Mouse (Mus musculus) embryonic facial prominence, embryonic 13.5 days (tissue): ENCODE data around the gene Rbl2. TPM values are rescaled to one million over a fixed set of nuclear protein-coding genes. Genes with fewer than 3 reads are reported as not detected.

Source experiments
- ATAC-seq: fragments of 200-750 bp; cut with Nextera tagmentation; 2 replicates; pipeline ENCODE4 v1.8.0; 2017; ENCODE audit warnings: low read depth; ENCODE audit not compliant: insufficient number of reproducible peaks, insufficient read depth, low FRiP score, low TSS enrichment
- H3K27ac ChIP-seq: fragments of 300-500 bp; sonication (generic); 2 replicates; pipeline ENCODE4 v1.5.1; 2015; ENCODE audit warnings: moderate library complexity, mild to moderate bottlenecking, inconsistent platforms
- H3K27me3 ChIP-seq: fragments of 300-500 bp; sonication (generic); 2 replicates; pipeline ENCODE4 v1.6.1; 2015; ENCODE audit warnings: mild to moderate bottlenecking, inconsistent platforms
- H3K36me3 ChIP-seq: fragments of 300-500 bp; sonication (generic); 2 replicates; pipeline ENCODE4 v1.6.1; 2015; ENCODE audit warnings: mild to moderate bottlenecking, inconsistent platforms
- H3K4me1 ChIP-seq: fragments of 300-500 bp; sonication (generic); 2 replicates; pipeline ENCODE4 v1.6.1; 2015; ENCODE audit warnings: inconsistent platforms
- H3K4me2 ChIP-seq: fragments of 300-500 bp; sonication (generic); 2 replicates; pipeline ENCODE4 v1.6.1; 2015; ENCODE audit warnings: moderate library complexity, mild to moderate bottlenecking, inconsistent platforms
- H3K4me3 ChIP-seq: fragments of 300-500 bp; sonication (generic); 2 replicates; pipeline ENCODE4 v1.5.1; 2015; ENCODE audit warnings: mild to moderate bottlenecking, inconsistent platforms
- H3K9ac ChIP-seq: fragments of 300-500 bp; sonication (generic); 2 replicates; pipeline ENCODE4 v1.6.1; 2015; ENCODE audit warnings: mild to moderate bottlenecking, inconsistent platforms
- H3K9me3 ChIP-seq: fragments of 300-500 bp; sonication (generic); 2 replicates; pipeline ENCODE4 v1.6.1; 2016; ENCODE audit warnings: inconsistent platforms
- WGBS: fragments of 180-500 bp; shearing (Covaris S2); methylation state at CpG from one replicate; pipeline ENCODE4 v1.1.7; 2015; ENCODE audit warnings: mixed read lengths; 5-methylcytosine and 5-hydroxymethylcytosine counted together
- polyA plus RNA-seq: library from polyadenylated mRNA; unstranded; fragments of >200 nt; fragmentation: Nextera tagmentation; extraction: Ambion mirVana; gene quantifications from 2 replicates; pipeline ENCODE4 v1.2.1, GENCODE M21; 2015

The Rbl2 gene
- polyA plus RNA-seq, 1 experiment from 2014 or later, result 16.5 TPM

GRCm38 (mm10) chr8:91135308-91136181 is 65.7 kb downstream of the Rbl2 start:
- Histone ChIP-seq H3K9ac (no peak overlapping the region), H3K27me3 (no peaks in the 10 kb centered on the region), H3K4me3 (no peak overlapping the region), H3K4me2 (no peak overlapping the region), H3K9me3 (no peaks in the 10 kb centered on the region), H3K4me1 (peaks cover 11% of the 10 kb centered on the region), H3K36me3 (peaks cover 5% of the 10 kb centered on the region; the same call in 1 of the 2 replicates), H3K27ac (no peak overlapping the region)
- WGBS, result 75% methylated on average over 14 of the region's 14 CpGs
- ATAC-seq, result no peak

GRCm38 (mm10) chr8:91140828-91141227 is 71.0 kb downstream of the Rbl2 start:
- Histone ChIP-seq H3K36me3 (no peaks in the 10 kb centered on the region), H3K4me2 (no peak overlapping the region), H3K9me3 (no peaks in the 10 kb centered on the region), H3K4me3 (no peak overlapping the region), H3K27me3 (no peaks in the 10 kb centered on the region), H3K4me1 (no peaks in the 10 kb centered on the region), H3K27ac (no peak overlapping the region), H3K9ac (no peak overlapping the region)
- ATAC-seq, result no peak
- WGBS, result 79% methylated on average over 4 of the region's 4 CpGs

GRCm38 (mm10) chr8:91147715-91148114 is 77.9 kb downstream of the Rbl2 start:
- no peaks in the 10 kb centered on the region for H3K4me1 ChIP-seq
- WGBS, result 11% methylated on average over 6 of the region's 6 CpGs
- no peak overlapping the region for H3K4me2 ChIP-seq
- H3K27me3 ChIP-seq, result no peaks in the 10 kb centered on the region
- H3K27ac ChIP-seq, result no peak overlapping the region
- H3K36me3 ChIP-seq, result no peaks in the 10 kb centered on the region
- no peak overlapping the region for H3K4me3 ChIP-seq
- no peaks in the 10 kb centered on the region for H3K9me3 ChIP-seq
- H3K9ac ChIP-seq, result no peak overlapping the region
- no peak for ATAC-seq

GRCm38 (mm10) chr8:91148643-91149178 is 78.9 kb downstream of the Rbl2 start:
- Histone ChIP-seq H3K4me1 (no peaks in the 10 kb centered on the region), H3K4me3 (no peak overlapping the region), H3K9me3 (no peaks in the 10 kb centered on the region), H3K36me3 (no peaks in the 10 kb centered on the region), H3K9ac (no peak overlapping the region), H3K27ac (no peak overlapping the region), H3K27me3 (no peaks in the 10 kb centered on the region), H3K4me2 (no peak overlapping the region)
- no peak for ATAC-seq
- 79% methylated on average over 15 of the region's 15 CpGs for WGBS

- no peak overlapping the region for H3K4me2 ChIP-seq
- H3K4me3 ChIP-seq, result no peak overlapping the region
- H3K9me3 ChIP-seq, result no peaks in the 10 kb centered on the region
- 69% methylated on average over 3 of the region's 3 CpGs for WGBS
- no peak for ATAC-seq
- H3K4me1 ChIP-seq, result no peaks in the 10 kb centered on the region
- H3K36me3 ChIP-seq, result no peaks in the 10 kb centered on the region
- H3K27me3 ChIP-seq, result no peaks in the 10 kb centered on the region
- no peak overlapping the region for H3K9ac ChIP-seq
- H3K27ac ChIP-seq, result no peak overlapping the region
Observed at GRCm38 (mm10) chr8:91149298-91149697, 79.4 kb downstream of the Rbl2 start.

- Histone ChIP-seq H3K36me3 (no peaks in the 10 kb centered on the region), H3K9ac (no peak overlapping the region), H3K27me3 (no peaks in the 10 kb centered on the region), H3K4me2 (no peak overlapping the region), H3K27ac (no peak overlapping the region), H3K9me3 (0 out of 2 replicates have a peak, but pooled peaks cover 3% of the 10 kb centered on the region), H3K4me1 (no peaks in the 10 kb centered on the region), H3K4me3 (no peak overlapping the region)
- WGBS, result 87% methylated on average over 7 of the region's 7 CpGs
- ATAC-seq, result no peak
Observed at GRCm38 (mm10) chr8:91151531-91151930, 81.7 kb downstream of the Rbl2 start.

GRCm38 (mm10) chr8:91153831-91154230 is 84.0 kb downstream of the Rbl2 start:
- no peak overlapping the region for H3K27ac ChIP-seq
- 84% methylated on average over 3 of the region's 3 CpGs for WGBS
- H3K9ac ChIP-seq, result no peak overlapping the region
- ATAC-seq, result no peak
- H3K27me3 ChIP-seq, result no peaks in the 10 kb centered on the region
- H3K4me1 ChIP-seq, result no peaks in the 10 kb centered on the region
- H3K36me3 ChIP-seq, result no peaks in the 10 kb centered on the region
- no peak overlapping the region for H3K4me2 ChIP-seq
- 0 out of 2 replicates have a peak, but pooled peaks cover 3% of the 10 kb centered on the region for H3K9me3 ChIP-seq
- H3K4me3 ChIP-seq, result no peak overlapping the region

- no peak overlapping the region for H3K4me2 ChIP-seq
- H3K36me3 ChIP-seq, result no peaks in the 10 kb centered on the region
- H3K4me3 ChIP-seq, result no peak overlapping the region
- WGBS, result 42% methylated on average over 6 of the region's 6 CpGs
- H3K27me3 ChIP-seq, result no peaks in the 10 kb centered on the region
- no peak overlapping the region for H3K9ac ChIP-seq
- no peaks in the 10 kb centered on the region for H3K4me1 ChIP-seq
- no peak overlapping the region for H3K27ac ChIP-seq
- no peak for ATAC-seq
- 0 out of 2 replicates have a peak, but pooled peaks cover 3% of the 10 kb centered on the region for H3K9me3 ChIP-seq
Observed at GRCm38 (mm10) chr8:91154564-91154963, 84.7 kb downstream of the Rbl2 start.

- H3K9ac ChIP-seq, result no peak overlapping the region
- H3K27me3 ChIP-seq, result no peaks in the 10 kb centered on the region
- WGBS, result 93% methylated on average over 10 of the region's 10 CpGs
- H3K36me3 ChIP-seq, result no peaks in the 10 kb centered on the region
- ATAC-seq, result no peak
- H3K4me3 ChIP-seq, result no peak overlapping the region
- H3K4me2 ChIP-seq, result no peak overlapping the region
- H3K27ac ChIP-seq, result no peak overlapping the region
- 0 out of 2 replicates have a peak, but pooled peaks cover 3% of the 10 kb centered on the region for H3K9me3 ChIP-seq
- no peaks in the 10 kb centered on the region for H3K4me1 ChIP-seq
Observed at GRCm38 (mm10) chr8:91158617-91159016, 88.8 kb downstream of the Rbl2 start.

GRCm38 (mm10) chr8:91159959-91160800 is 90.3 kb downstream of the Rbl2 start:
- Histone ChIP-seq H3K27ac (no peak overlapping the region), H3K4me2 (no peak overlapping the region), H3K4me3 (no peak overlapping the region), H3K36me3 (no peaks in the 10 kb centered on the region), H3K27me3 (no peaks in the 10 kb centered on the region), H3K4me1 (no peaks in the 10 kb centered on the region), H3K9me3 (0 out of 2 replicates have a peak, but pooled peaks cover 3% of the 10 kb centered on the region), H3K9ac (no peak overlapping the region)
- ATAC-seq, result no peak
- WGBS, result 51% methylated on average over 15 of the region's 15 CpGs

GRCm38 (mm10) chr8:91170152-91170551 is 100.3 kb downstream of the Rbl2 start:
- 78% methylated on average over 6 of the region's 6 CpGs for WGBS
- ATAC-seq, result no peak

More at GRCm38 (mm10) chr8:91170152-91170551, 100.3 kb downstream of the Rbl2 start:
- Histone ChIP-seq H3K9me3 (no peaks in the 10 kb centered on the region), H3K4me3 (no peak overlapping the region), H3K4me1 (0 out of 2 replicates have a peak, but pooled peaks cover 7% of the 10 kb centered on the region), H3K9ac (no peak overlapping the region), H3K27ac (no peak overlapping the region), H3K36me3 (no peaks in the 10 kb centered on the region), H3K4me2 (no peak overlapping the region), H3K27me3 (peaks cover 9% of the 10 kb centered on the region; the same call in 1 of the 2 replicates)
